12 mouse cellular contexts compared by ENCODE assay signal in genomic region chr1:107805823-107806222, GRCm38 (mm10).
DNase-seq lines count a peak whose midpoint lies in the region.
"Had no signal": no experiment of that assay in that cellular context is flagged by ENCODE, and none has a peak within 500 bp of the region (broad histone marks: within the 10 kb centered on the region; RNA-seq: fewer than 3 reads in every experiment).

No protein-coding gene starts in this region.

- intact Hi-C loops in left cerebral cortex, postnatal 36 days (cut with DNase I): no loop called here

- peak; percentile 22 to 61 for DNase-seq in left cerebral cortex, adult 9 months (ENCODE audit: low spot score in 2 of 2)
- no peak for DNase-seq in left cerebral cortex, adult 11 months (ENCODE audit: low spot score)
- peak; percentile 89 for DNase-seq in brain, adult 2 months (ENCODE audit: low read depth, low spot score)
- peak; percentile 26 to 43 for DNase-seq in left cerebral cortex, postnatal 36 days (ENCODE audit: low spot score in 2 of 2)
- no peak for DNase-seq in spleen, postnatal 10 days (ENCODE audit: low spot score in 2 of 2)
- no peak for DNase-seq in spleen, adult 12 weeks (ENCODE audit: low spot score)
- no peak for DNase-seq in MN1 (ENCODE audit: low spot score)
- DNase-seq: cerebellum, adult 2 months; gastrocnemius, postnatal 36 days; kidney, adult 9 months; retina, postnatal 1 day; thymus, adult 2 months had no signal

Comparison
In these comparisons a context has a peak if more than half of its experiments do, and no peak if none do; other contexts are left out.
1. DNase-seq: peak in left cerebral cortex, adult 9 months (2 of 2), brain, adult 2 months (single experiment) and left cerebral cortex, postnatal 36 days (2 of 2); none in left cerebral cortex, adult 11 months (single experiment), spleen, postnatal 10 days (0 of 2), spleen, adult 12 weeks (single experiment) and MN1 (single experiment).